Mouse (Mus musculus) G1E (cell line): ENCODE measurements at regions not wholly inside any gene's neighbourhood (a gene's known extent, or its start where the extent isn't known, plus 50 kb on each side); places are given as distances from the start of the nearest gene placed in this dataset.
"Not testable (repeated sequence)": the region's sequence is repeated elsewhere in the genome, so short reads cannot be mapped to it uniquely, and the experiment has no call there.

Experiments
- CTCF ChIP-seq: IDR thresholded peaks from 2 replicates; pipeline ENCODE4 v1.5.1; 2012; ENCODE audit warnings: low read depth, low read length, inconsistent platforms, mixed read lengths
- GATA1 ChIP-seq: IDR thresholded peaks from 2 replicates; pipeline ENCODE4 v1.6.1; 2012; ENCODE audit warnings: borderline replicate concordance, low read length, inconsistent platforms, mixed read lengths
- POLR2AphosphoS5 ChIP-seq: IDR thresholded peaks from 2 replicates; pipeline ENCODE4 v1.6.1; 2012; ENCODE audit warnings: low read depth, low read length, inconsistent platforms; ENCODE audit not compliant: insufficient replicate concordance
- TAL1 ChIP-seq: conservative IDR thresholded peaks from 2 replicates; pipeline ENCODE4 v1.6.1; 2012; ENCODE audit warnings: low read depth, low read length, inconsistent platforms, mixed read lengths

DNA sequence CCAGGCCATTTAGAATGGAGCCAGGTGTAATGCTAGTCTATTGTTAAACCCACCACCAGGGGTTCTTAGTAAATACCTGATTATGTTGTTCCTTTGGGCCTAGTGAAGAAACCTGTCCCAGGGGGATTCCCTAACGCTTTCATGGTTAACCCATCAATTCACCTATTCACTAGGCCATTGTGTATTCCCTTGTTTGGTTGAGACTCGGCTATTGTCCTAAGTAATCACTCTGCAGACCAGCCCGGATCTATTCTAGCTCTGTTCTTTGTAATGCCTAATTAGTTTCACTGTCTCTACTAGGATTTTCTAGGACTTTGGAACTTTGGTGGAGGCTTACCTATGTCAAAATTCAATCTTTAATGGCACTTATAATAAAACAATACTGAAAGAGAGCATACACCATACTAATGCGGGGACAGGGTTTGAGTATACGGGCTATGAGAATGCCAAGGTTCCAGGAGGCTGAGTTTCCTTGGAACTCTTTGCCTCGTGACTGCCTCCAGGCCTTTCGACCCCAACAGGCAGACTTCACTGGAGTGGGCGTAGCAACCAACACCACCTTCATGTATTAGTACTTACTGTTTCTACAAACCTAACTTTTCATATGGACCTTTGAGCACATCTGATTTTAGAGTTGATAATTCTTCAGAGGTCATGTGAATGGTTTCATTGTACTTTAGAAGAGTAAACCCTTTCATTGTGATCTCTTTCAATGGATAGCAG is 163.9 kb downstream of the Cbln4 start:
- TF ChIP-seq CTCF, POLR2AphosphoS5, TAL1, GATA1: not testable (repeated sequence)
